Mouse (Mus musculus): ENCODE data around the gene Prickle3. TPM values are rescaled to one million over a fixed set of nuclear protein-coding genes. Genes with fewer than 3 reads are reported as not detected.
"Not testable (repeated sequence)": the region's sequence is repeated elsewhere in the genome, so short reads cannot be mapped to it uniquely, and the experiment has no call there.

The Prickle3 gene
- polyA plus RNA-seq, 1 experiment from 2014 or later, result 9.7 TPM

- H3K27me3 ChIP-seq (ENCODE audit: insufficient read depth, low read length); H3K36me3 ChIP-seq (ENCODE audit: insufficient read depth, low read length); DNase-seq (ENCODE audit: low spot score); ATAC-seq (replicated peaks; ENCODE audit: low FRiP score, low read depth); H3K9ac ChIP-seq (ENCODE audit: low read depth, low read length); H3K4me3 ChIP-seq (replicated peaks; ENCODE audit: low read depth, low read length); H3K27ac ChIP-seq; H3K4me1 ChIP-seq (replicated peaks; ENCODE audit: insufficient read depth, low read length); H3K9me3 ChIP-seq (replicated peaks; ENCODE audit: low read length); H3K4me2 ChIP-seq (ENCODE audit: low read length): not testable (repeated sequence)
- WGBS, result 33% methylated on average over 1 of the region's 1 CpGs
- TF ChIP-seq CTCF (IDR thresholded peaks at IDR 0.05; ENCODE audit: low read depth), result peak; percentile 29; the same call in 1 of the 2 replicates
These were observed 59.0 kb downstream of the Prickle3 start for GRCm38 (mm10) chrX:7716058-7716457.

Other genes starting within 250 kb of the Prickle3 start
- 0.04 TPM in 1 of 2 replicates, not detected in the other for gene Foxp3, start 83.6 kb upstream of the Prickle3 start, polyA plus RNA-seq (2015; fragmentation: Nextera tagmentation; extraction: Ambion mirVana)
- gene Ppp1r3f, start 83.0 kb upstream of the Prickle3 start, polyA plus RNA-seq (2015; fragmentation: Nextera tagmentation; extraction: Ambion mirVana), result 1.4 and 1.6 TPM in 2 replicates
- 27.8 and 29.2 TPM in 2 replicates for gene Ccdc22, start 51.7 kb upstream of the Prickle3 start, polyA plus RNA-seq (2015; fragmentation: Nextera tagmentation; extraction: Ambion mirVana)
- 0.04 TPM in 1 of 2 replicates, not detected in the other for gene Cacna1f, start 50.2 kb upstream of the Prickle3 start, polyA plus RNA-seq (2015; fragmentation: Nextera tagmentation; extraction: Ambion mirVana)
- gene Syp, start 18.8 kb upstream of the Prickle3 start, polyA plus RNA-seq (2015; fragmentation: Nextera tagmentation; extraction: Ambion mirVana), result 1.3 and 1.4 TPM in 2 replicates
- gene Plp2, start 14.1 kb downstream of the Prickle3 start, polyA plus RNA-seq (2015; fragmentation: Nextera tagmentation; extraction: Ambion mirVana), result 142 and 153 TPM in 2 replicates
- 1.5 and 2.3 TPM in 2 replicates for gene Magix, start 24.0 kb downstream of the Prickle3 start, polyA plus RNA-seq (2015; fragmentation: Nextera tagmentation; extraction: Ambion mirVana)
- gene Gpkow, start 39.9 kb downstream of the Prickle3 start, polyA plus RNA-seq (2015; fragmentation: Nextera tagmentation; extraction: Ambion mirVana), result 32.7 and 36.2 TPM in 2 replicates
- gene Wdr45, start 57.1 kb downstream of the Prickle3 start, polyA plus RNA-seq (2015; fragmentation: Nextera tagmentation; extraction: Ambion mirVana), result 39.6 and 40.6 TPM in 2 replicates
- 0.30 TPM in 1 of 2 replicates, not detected in the other for gene Gm45208, start 65.0 kb downstream of the Prickle3 start, polyA plus RNA-seq (2015; fragmentation: Nextera tagmentation; extraction: Ambion mirVana)
- gene Praf2, start 71.2 kb downstream of the Prickle3 start, polyA plus RNA-seq (2015; fragmentation: Nextera tagmentation; extraction: Ambion mirVana), result 40.9 and 41.6 TPM in 2 replicates
- 16.8 and 17.4 TPM in 2 replicates for gene Ccdc120, start 93.6 kb downstream of the Prickle3 start, polyA plus RNA-seq (2015; fragmentation: Nextera tagmentation; extraction: Ambion mirVana)
- 22.9 and 24.1 TPM in 2 replicates for gene Tfe3, start 105.3 kb downstream of the Prickle3 start, polyA plus RNA-seq (2015; fragmentation: Nextera tagmentation; extraction: Ambion mirVana)
- 29.6 and 30.1 TPM in 2 replicates for gene Gripap1, start 132.5 kb downstream of the Prickle3 start, polyA plus RNA-seq (2015; fragmentation: Nextera tagmentation; extraction: Ambion mirVana)
- 0.68 and 0.83 TPM in 2 replicates for gene Kcnd1, start 165.0 kb downstream of the Prickle3 start, polyA plus RNA-seq (2015; fragmentation: Nextera tagmentation; extraction: Ambion mirVana)
- 31.8 and 36.8 TPM in 2 replicates for gene Otud5, start 184.1 kb downstream of the Prickle3 start, polyA plus RNA-seq (2015; fragmentation: Nextera tagmentation; extraction: Ambion mirVana)
- 6.2 and 7.8 TPM in 2 replicates for gene Pim2, start 221.0 kb downstream of the Prickle3 start, polyA plus RNA-seq (2015; fragmentation: Nextera tagmentation; extraction: Ambion mirVana)
- gene Slc35a2, start 226.8 kb downstream of the Prickle3 start, polyA plus RNA-seq (2015; fragmentation: Nextera tagmentation; extraction: Ambion mirVana), result 25.9 and 32.5 TPM in 2 replicates
- 99.7 and 108 TPM in 2 replicates for gene Pqbp1, start 242.0 kb downstream of the Prickle3 start, polyA plus RNA-seq (2015; fragmentation: Nextera tagmentation; extraction: Ambion mirVana)
- gene Timm17b, start 242.1 kb downstream of the Prickle3 start, polyA plus RNA-seq (2015; fragmentation: Nextera tagmentation; extraction: Ambion mirVana), result 140 and 145 TPM in 2 replicates